Mouse (Mus musculus) liver, embryonic 11.5 days (tissue): ENCODE results near the gene Zcrb1. TPM values are rescaled to one million over a fixed set of nuclear protein-coding genes. Genes with fewer than 3 reads are reported as not detected.
A peak's percentile ranks its signal among the peaks of the same experiment; 100 is the strongest.

Source experiments
- ATAC-seq: fragments of 200-750 bp; cut with Nextera tagmentation; replicated peaks from 2 replicates; pipeline ENCODE4 v1.8.0; 2017; ENCODE audit warnings: moderate number of reproducible peaks, mild to moderate bottlenecking, moderate TSS enrichment, moderate library complexity; ENCODE audit not compliant: low FRiP score
- DNase-seq: peaks from one replicate; pipeline ENCODE4 v3.0.0-alpha.2; 2017; ENCODE audit warnings: low spot score
- H3K27ac ChIP-seq: fragments of 300-500 bp; sonication (generic); 2 replicates; pipeline ENCODE4 v1.5.1; 2014; ENCODE audit warnings: mild to moderate bottlenecking, low read depth, low read length, control low read depth
- H3K27me3 ChIP-seq: fragments of 300-500 bp; sonication (generic); replicated peaks from 2 replicates; pipeline ENCODE4 v1.6.1; 2014; ENCODE audit warnings: low read length, mixed read lengths; ENCODE audit not compliant: control insufficient read depth, insufficient read depth
- H3K36me3 ChIP-seq: fragments of 300-500 bp; sonication (generic); 2 replicates; pipeline ENCODE4 v1.6.1; 2014; ENCODE audit warnings: mild to moderate bottlenecking, low read length, moderate library complexity, mixed read lengths; ENCODE audit not compliant: control insufficient read depth, insufficient read depth
- H3K4me1 ChIP-seq: fragments of 300-500 bp; sonication (generic); replicated peaks from 2 replicates; pipeline ENCODE4 v1.6.1; 2014; ENCODE audit warnings: low read length, mixed read lengths; ENCODE audit not compliant: control insufficient read depth, insufficient read depth
- H3K4me2 ChIP-seq: fragments of 300-500 bp; sonication (generic); 2 replicates; pipeline ENCODE4 v1.6.1; 2014; ENCODE audit warnings: mild to moderate bottlenecking, control low read depth, moderate library complexity
- H3K4me3 ChIP-seq: fragments of 300-500 bp; sonication (generic); 2 replicates; pipeline ENCODE4 v1.5.1; 2014; ENCODE audit warnings: low read depth, low read length, control low read depth
- H3K9ac ChIP-seq: fragments of 300-500 bp; sonication (generic); 2 replicates; pipeline ENCODE4 v1.6.1; 2014; ENCODE audit warnings: low read depth, low read length, control low read depth
- H3K9me3 ChIP-seq: fragments of 300-500 bp; sonication (generic); 2 replicates; pipeline ENCODE4 v1.6.1; 2016; ENCODE audit warnings: low read length, inconsistent platforms, mixed read lengths; ENCODE audit not compliant: control insufficient read depth
- WGBS: fragments of 180-500 bp; shearing (Covaris S2); extraction: QIAGEN DNeasy Blood & Tissue Kit; methylation state at CpG from one replicate; pipeline ENCODE4 v1.1.7; 2014; 5-methylcytosine and 5-hydroxymethylcytosine counted together
- polyA plus RNA-seq: library from polyadenylated mRNA; unstranded; fragments of >200 nt; fragmentation: Nextera tagmentation; extraction: Ambion mirVana; gene quantifications from 2 replicates; pipeline ENCODE4 v1.2.1, GENCODE M21; 2014

Zcrb1 gene
- polyA plus RNA-seq, 1 experiment from 2014 or later = 137 TPM

DNA sequence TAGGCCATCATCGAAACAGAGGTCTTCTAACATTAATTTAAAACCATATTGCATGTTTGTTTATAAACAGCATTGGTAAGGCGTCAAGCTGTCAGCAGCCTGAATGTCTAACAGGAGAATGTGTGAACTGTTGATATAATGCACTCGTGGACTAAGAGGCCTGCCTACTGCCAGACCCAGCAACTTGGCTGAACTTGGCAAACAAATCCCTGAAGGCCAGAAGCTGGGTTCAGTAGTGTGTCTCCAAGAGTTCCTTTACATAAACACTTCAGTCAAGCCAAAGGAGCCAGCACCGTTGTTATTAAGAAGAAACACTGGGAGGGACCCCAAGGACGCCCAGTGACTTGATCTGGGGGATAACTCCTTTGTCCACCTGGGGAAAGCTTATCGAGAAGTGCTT lies 18.2 kb upstream of the Zcrb1 start:
- Histone ChIP-seq H3K36me3 (peaks cover 7% of the 10 kb centered on the region; the same call in 1 of the 2 replicates), H3K9me3 (no peaks in the 10 kb centered on the region), H3K4me1 (no peaks in the 10 kb centered on the region), H3K4me2 (no peak overlapping the region), H3K4me3 (no peak overlapping the region), H3K27me3 (no peaks in the 10 kb centered on the region), H3K27ac (no peak overlapping the region), H3K9ac (no peak overlapping the region)
- WGBS = 87% methylated on average over 6 of the region's 6 CpGs
- ATAC-seq (no peak), DNase-seq (no peak)

DNA sequence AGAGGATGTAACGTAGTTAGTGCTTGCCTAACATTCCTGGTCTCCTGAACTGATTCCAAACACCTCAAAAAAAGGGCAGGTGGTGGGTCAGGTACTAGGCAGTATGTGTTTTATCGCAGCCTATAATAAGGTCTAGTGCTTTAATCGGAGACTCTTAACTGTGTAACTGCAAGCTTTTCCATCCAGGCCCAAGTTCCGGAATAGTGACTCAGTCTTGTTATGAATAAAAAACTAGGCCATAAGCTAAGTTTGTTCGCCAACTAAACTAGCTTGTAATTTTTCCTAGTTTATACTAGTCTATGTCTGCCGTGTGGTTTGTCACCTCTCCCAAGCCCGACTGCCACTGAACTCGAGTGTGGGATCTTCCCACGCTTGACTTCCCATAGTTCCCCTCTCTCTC lies 16.3 kb upstream of the Zcrb1 start:
- Histone ChIP-seq H3K9ac (no peak overlapping the region), H3K9me3 (no peaks in the 10 kb centered on the region), H3K4me1 (no peaks in the 10 kb centered on the region), H3K4me2 (no peak overlapping the region), H3K36me3 (peaks cover 13% of the 10 kb centered on the region; the same call in 1 of the 2 replicates), H3K27ac (no peak overlapping the region), H3K27me3 (no peaks in the 10 kb centered on the region), H3K4me3 (no peak overlapping the region)
- WGBS = 90% methylated on average over 9 of the region's 9 CpGs
- DNase-seq (no peak), ATAC-seq (no peak)

DNA sequence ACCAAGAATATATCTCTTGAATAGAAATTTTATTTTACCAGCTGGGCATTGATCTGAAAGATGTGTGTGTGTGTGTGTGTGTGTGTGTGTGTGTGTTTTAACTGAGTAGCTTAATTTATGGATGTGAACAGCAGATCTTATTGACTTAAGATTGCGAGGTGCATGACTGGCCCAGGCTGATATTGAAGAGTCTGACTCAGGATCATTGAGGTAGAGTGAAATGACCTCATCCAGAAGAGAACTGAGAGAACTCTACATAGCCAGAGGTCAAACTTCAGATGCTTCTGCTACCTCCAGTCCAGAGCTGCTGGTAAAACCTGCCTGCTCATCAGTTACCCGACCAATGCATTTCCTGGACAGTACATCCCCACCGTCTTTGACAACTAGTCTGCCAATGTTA lies 14.3 kb upstream of the Zcrb1 start:
- Histone ChIP-seq H3K4me1 (no peaks in the 10 kb centered on the region), H3K4me2 (no peak overlapping the region), H3K4me3 (no peak overlapping the region), H3K36me3 (peaks cover 16% of the 10 kb centered on the region; the same call in 1 of the 2 replicates), H3K27ac (no peak overlapping the region), H3K9me3 (no peaks in the 10 kb centered on the region), H3K27me3 (no peaks in the 10 kb centered on the region), H3K9ac (no peak overlapping the region)
- ATAC-seq (no peak), DNase-seq (no peak)
- WGBS = 87% methylated on average over 3 of the region's 3 CpGs

DNA sequence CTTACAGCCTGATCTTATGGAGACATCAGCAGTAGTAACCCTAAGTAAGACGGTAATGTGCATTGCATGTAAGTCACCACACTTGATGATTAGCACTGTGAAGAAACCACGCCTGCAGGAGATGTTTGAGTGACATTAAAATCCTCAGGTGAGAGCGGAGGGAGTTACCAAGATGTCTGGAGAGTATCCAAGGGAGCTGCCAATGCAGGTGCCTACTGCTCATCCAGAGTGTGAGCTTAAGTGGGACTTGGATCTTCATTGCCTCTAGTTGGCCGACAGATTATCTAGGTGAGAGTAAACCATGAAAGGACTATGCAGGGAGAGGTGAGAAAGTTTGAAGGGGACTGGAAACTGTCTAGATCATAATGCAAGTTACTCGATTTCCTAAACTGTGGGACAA lies 8.4 kb upstream of the Zcrb1 start:
- H3K4me2 ChIP-seq = no peak overlapping the region
- peaks cover 3% of the 10 kb centered on the region; the same call in 1 of the 2 replicates for H3K4me1 ChIP-seq
- no peak overlapping the region for H3K27ac ChIP-seq
- no peaks in the 10 kb centered on the region for H3K9me3 ChIP-seq
- DNase-seq = no peak
- ATAC-seq = no peak
- H3K36me3 ChIP-seq = peaks cover 9% of the 10 kb centered on the region; the same call in 1 of the 2 replicates
- no peak overlapping the region for H3K9ac ChIP-seq
- no peaks in the 10 kb centered on the region for H3K27me3 ChIP-seq
- H3K4me3 ChIP-seq = no peak overlapping the region
- 87% methylated on average over 5 of the region's 5 CpGs for WGBS

DNA sequence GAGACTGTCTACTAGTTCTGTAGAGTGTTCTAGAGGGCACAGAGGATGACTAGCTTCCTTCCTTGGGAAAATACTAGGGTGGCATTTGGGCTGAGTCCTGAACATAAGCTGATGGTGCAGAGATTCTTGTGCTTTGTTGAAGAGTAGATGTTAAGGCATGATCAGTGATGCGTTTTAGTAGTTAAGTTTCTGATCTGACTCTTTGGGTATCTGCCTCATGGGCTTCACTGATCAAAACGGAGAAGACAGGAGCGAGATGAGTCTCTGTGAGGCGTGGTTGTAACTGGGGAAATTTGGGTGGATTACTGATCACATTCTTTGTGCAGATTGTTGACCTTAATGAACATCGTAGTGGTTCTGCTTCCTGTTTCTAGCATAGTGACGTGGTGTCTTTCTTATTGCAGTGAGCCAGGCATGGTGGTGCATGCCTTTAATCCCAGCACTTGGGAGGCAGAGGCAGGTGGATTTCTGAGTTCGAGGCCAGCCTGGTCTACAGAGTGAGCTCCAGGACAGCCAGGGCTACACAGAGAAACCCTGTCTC lies 7.4 kb upstream of the Zcrb1 start:
- Histone ChIP-seq H3K9me3 (no peaks in the 10 kb centered on the region), H3K4me2 (no peak overlapping the region), H3K36me3 (peaks cover 5% of the 10 kb centered on the region; the same call in 1 of the 2 replicates), H3K4me3 (no peak overlapping the region), H3K27me3 (no peaks in the 10 kb centered on the region), H3K4me1 (peaks cover 12% of the 10 kb centered on the region; the same call in 1 of the 2 replicates), H3K9ac (no peak overlapping the region), H3K27ac (no peak overlapping the region)
- 85% methylated on average over 7 of the region's 7 CpGs for WGBS
- ATAC-seq (no peak), DNase-seq (no peak)

DNA sequence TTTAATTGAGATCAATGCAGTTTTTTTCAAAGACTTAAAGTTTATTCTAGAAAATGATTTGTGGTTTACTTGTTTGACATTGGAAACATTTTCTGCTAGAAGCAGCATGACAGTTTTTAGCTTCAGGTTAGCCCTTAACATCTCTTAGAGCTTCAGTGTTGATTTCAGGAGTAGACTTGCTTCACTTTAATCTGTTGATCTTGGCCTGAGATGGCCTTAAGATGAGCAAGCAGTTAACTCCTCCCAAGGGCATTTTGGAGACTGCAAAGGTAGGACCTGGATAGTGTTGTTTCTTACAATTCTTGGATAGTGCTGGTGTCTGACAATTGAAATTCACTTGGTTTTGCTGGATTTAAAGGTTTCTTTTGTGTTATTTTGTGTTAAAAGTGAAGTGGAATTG lies 6.7 kb upstream of the Zcrb1 start:
- DNase-seq = no peak
- H3K27ac ChIP-seq = no peak overlapping the region
- no peaks in the 10 kb centered on the region for H3K9me3 ChIP-seq
- 0 out of 2 replicates have a peak, but pooled peaks cover 3% of the 10 kb centered on the region for H3K36me3 ChIP-seq
- H3K9ac ChIP-seq = no peak overlapping the region
- H3K4me2 ChIP-seq = no peak overlapping the region
- H3K4me3 ChIP-seq = no peak overlapping the region
- no peak for ATAC-seq
- no peaks in the 10 kb centered on the region for H3K27me3 ChIP-seq
- H3K4me1 ChIP-seq = peaks cover 14% of the 10 kb centered on the region

DNA sequence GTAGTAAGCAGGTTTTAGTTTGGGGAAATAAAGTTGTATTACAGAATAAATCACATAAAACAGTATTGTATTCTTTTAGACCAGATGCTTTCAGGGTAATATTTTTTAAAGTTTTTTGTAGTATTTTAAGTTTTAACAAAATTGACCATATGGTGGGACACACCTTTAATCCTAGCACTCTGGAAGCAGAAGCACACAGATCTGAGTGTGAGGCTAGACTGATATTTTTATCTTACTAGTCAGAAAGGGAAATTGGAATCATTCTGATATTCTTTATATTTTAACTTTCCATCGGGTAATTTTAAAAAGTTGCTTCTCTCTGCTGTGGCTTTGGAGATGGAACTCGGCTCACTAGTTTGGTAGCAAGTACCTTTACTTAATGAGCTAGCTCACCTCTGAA lies 4.6 kb upstream of the Zcrb1 start:
- no peaks in the 10 kb centered on the region for H3K27me3 ChIP-seq
- no peak for ATAC-seq
- no peak overlapping the region for H3K4me3 ChIP-seq
- no peak overlapping the region for H3K9ac ChIP-seq
- H3K4me1 ChIP-seq = peaks cover 21% of the 10 kb centered on the region
- WGBS = 83% methylated on average over 2 of the region's 2 CpGs
- no peak for DNase-seq
- no peak overlapping the region for H3K4me2 ChIP-seq
- H3K9me3 ChIP-seq = no peaks in the 10 kb centered on the region
- no peaks in the 10 kb centered on the region for H3K36me3 ChIP-seq
- no peak overlapping the region for H3K27ac ChIP-seq

DNA sequence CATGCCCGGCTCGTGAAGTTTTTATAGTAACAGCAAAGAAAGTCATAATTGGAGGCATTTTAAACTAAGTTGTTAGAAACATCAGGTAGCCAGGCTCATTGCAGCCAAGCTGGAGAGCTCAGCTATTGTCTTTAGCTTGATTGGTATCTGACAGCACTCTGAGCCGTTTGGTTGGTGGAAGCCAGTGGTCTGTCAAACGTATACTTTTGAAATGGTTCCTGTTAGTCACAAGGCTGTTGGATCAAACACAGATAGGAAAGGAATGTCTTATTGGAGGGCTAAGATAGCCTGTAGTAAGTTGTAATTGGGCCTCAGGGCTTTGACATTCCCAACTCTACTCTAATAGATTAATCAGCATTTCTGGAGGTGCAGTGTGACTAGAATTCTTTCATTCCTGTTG lies 3.3 kb upstream of the Zcrb1 start:
- no peak for DNase-seq
- ATAC-seq = no peak
- Histone ChIP-seq H3K9ac (0 out of 2 replicates have a peak overlapping the region, but pooled peaks have one; percentile 12), H3K27ac (no peak overlapping the region; the same call in 1 of the 2 replicates), H3K9me3 (no peaks in the 10 kb centered on the region), H3K4me2 (peak overlapping the region; percentile 14; the same call in 1 of the 2 replicates), H3K4me3 (no peak overlapping the region), H3K4me1 (peaks cover 28% of the 10 kb centered on the region), H3K36me3 (no peaks in the 10 kb centered on the region), H3K27me3 (no peaks in the 10 kb centered on the region)
- WGBS = 43% methylated on average over 4 of the region's 4 CpGs
